Mouse (Mus musculus): ENCODE measurements at regions not wholly inside any gene's neighbourhood (a gene's known extent, or its start where the extent isn't known, plus 50 kb on each side); places are given as distances from the start of the nearest gene placed in this dataset.

GRCm38 (mm10) chr7:111301791-111302488 lies 219.1 kb upstream of the Eif4g2 start:
- Histone ChIP-seq H3K4me3 (ENCODE audit: low read depth, low read length) (no peak overlapping the region), H3K36me3 (ENCODE audit: control insufficient read depth, insufficient read depth, low read length) (no peaks in the 10 kb centered on the region), H3K27me3 (ENCODE audit: control insufficient read depth, insufficient read depth, low read length) (no peaks in the 10 kb centered on the region), H3K27ac (ENCODE audit: insufficient read depth, low read depth, low read length) (no peak overlapping the region), H3K4me1 (ENCODE audit: control insufficient read depth, insufficient read depth, insufficient read length, low read length) (no peaks in the 10 kb centered on the region)
- TF ChIP-seq POLR2A (IDR thresholded peaks at IDR 0.05; ENCODE audit: low read depth, low read length): no peak
- TF ChIP-seq CTCF (IDR thresholded peaks at IDR 0.05; ENCODE audit: extremely low read depth, insufficient read length, insufficient replicate concordance, low read depth, low read length): no peak
- WGBS: 83% methylated on average over 16 of the region's 16 CpGs

- 80% methylated on average over 9 of the region's 9 CpGs for WGBS
- TF ChIP-seq POLR2A (IDR thresholded peaks at IDR 0.05; ENCODE audit: low read depth, low read length) (no peak), CTCF (IDR thresholded peaks at IDR 0.05; ENCODE audit: extremely low read depth, insufficient read length, insufficient replicate concordance, low read depth, low read length) (no peak)
Measured at GRCm38 (mm10) chr7:111297174-111297902, 214.5 kb upstream of the Eif4g2 start.

GRCm38 (mm10) chr7:111283411-111283955 lies 200.7 kb upstream of the Eif4g2 start:
- no peak overlapping the region for H3K27ac ChIP-seq (ENCODE audit: insufficient read depth, low read depth, low read length)
- no peak for TF ChIP-seq POLR2A (IDR thresholded peaks at IDR 0.05; ENCODE audit: low read depth, low read length)
- H3K36me3 ChIP-seq (ENCODE audit: control insufficient read depth, insufficient read depth, low read length): no peaks in the 10 kb centered on the region
- H3K4me1 ChIP-seq (ENCODE audit: control insufficient read depth, insufficient read depth, insufficient read length, low read length): no peaks in the 10 kb centered on the region
- 57% methylated on average over 13 of the region's 13 CpGs for WGBS
- no peak overlapping the region for H3K4me3 ChIP-seq (ENCODE audit: low read depth, low read length)
- H3K27me3 ChIP-seq (ENCODE audit: control insufficient read depth, insufficient read depth, low read length): no peaks in the 10 kb centered on the region

More at GRCm38 (mm10) chr7:111297174-111297902, 214.5 kb upstream of the Eif4g2 start:
- H3K4me3 ChIP-seq (ENCODE audit: low read depth, low read length): no peak overlapping the region
- no peaks in the 10 kb centered on the region for H3K4me1 ChIP-seq (ENCODE audit: control insufficient read depth, insufficient read depth, insufficient read length, low read length)
- H3K36me3 ChIP-seq (ENCODE audit: control insufficient read depth, insufficient read depth, low read length): no peaks in the 10 kb centered on the region
- no peaks in the 10 kb centered on the region for H3K27me3 ChIP-seq (ENCODE audit: control insufficient read depth, insufficient read depth, low read length)
- no peak overlapping the region for H3K27ac ChIP-seq (ENCODE audit: insufficient read depth, low read depth, low read length)

GRCm38 (mm10) chr7:111282314-111282713 lies 199.5 kb upstream of the Eif4g2 start:
- 58% methylated on average over 8 of the region's 8 CpGs for WGBS

GRCm38 (mm10) chr7:111277703-111278102 lies 194.9 kb upstream of the Eif4g2 start:
- Histone ChIP-seq H3K27me3 (ENCODE audit: control insufficient read depth, insufficient read depth, low read length) (no peaks in the 10 kb centered on the region), H3K4me1 (ENCODE audit: control insufficient read depth, insufficient read depth, insufficient read length, low read length) (no peaks in the 10 kb centered on the region), H3K27ac (ENCODE audit: insufficient read depth, low read depth, low read length) (no peak overlapping the region), H3K4me3 (ENCODE audit: low read depth, low read length) (no peak overlapping the region), H3K36me3 (ENCODE audit: control insufficient read depth, insufficient read depth, low read length) (no peaks in the 10 kb centered on the region)
- 87% methylated on average over 3 of the region's 3 CpGs for WGBS
- TF ChIP-seq CTCF (IDR thresholded peaks at IDR 0.05; ENCODE audit: extremely low read depth, insufficient read length, insufficient replicate concordance, low read depth, low read length) (no peak), POLR2A (IDR thresholded peaks at IDR 0.05; ENCODE audit: low read depth, low read length) (no peak)

More at GRCm38 (mm10) chr7:111282314-111282713, 199.5 kb upstream of the Eif4g2 start:
- TF ChIP-seq CTCF (IDR thresholded peaks at IDR 0.05; ENCODE audit: extremely low read depth, insufficient read length, insufficient replicate concordance, low read depth, low read length): no peak
- TF ChIP-seq POLR2A (IDR thresholded peaks at IDR 0.05; ENCODE audit: low read depth, low read length): no peak
- H3K4me3 ChIP-seq (ENCODE audit: low read depth, low read length): no peak overlapping the region
- H3K4me1 ChIP-seq (ENCODE audit: control insufficient read depth, insufficient read depth, insufficient read length, low read length): no peaks in the 10 kb centered on the region
- H3K36me3 ChIP-seq (ENCODE audit: control insufficient read depth, insufficient read depth, low read length): no peaks in the 10 kb centered on the region
- H3K27ac ChIP-seq (ENCODE audit: insufficient read depth, low read depth, low read length): no peak overlapping the region
- H3K27me3 ChIP-seq (ENCODE audit: control insufficient read depth, insufficient read depth, low read length): no peaks in the 10 kb centered on the region

- H3K27me3 ChIP-seq (ENCODE audit: control insufficient read depth, insufficient read depth, low read length): no peaks in the 10 kb centered on the region
- H3K36me3 ChIP-seq (ENCODE audit: control insufficient read depth, insufficient read depth, low read length): no peaks in the 10 kb centered on the region
- H3K4me1 ChIP-seq (ENCODE audit: control insufficient read depth, insufficient read depth, insufficient read length, low read length): no peaks in the 10 kb centered on the region
- no peak overlapping the region for H3K27ac ChIP-seq (ENCODE audit: insufficient read depth, low read depth, low read length)
- no peak for TF ChIP-seq POLR2A (IDR thresholded peaks at IDR 0.05; ENCODE audit: low read depth, low read length)
- no peak for TF ChIP-seq CTCF (IDR thresholded peaks at IDR 0.05; ENCODE audit: extremely low read depth, insufficient read length, insufficient replicate concordance, low read depth, low read length)
- H3K4me3 ChIP-seq (ENCODE audit: low read depth, low read length): no peak overlapping the region
- 91% methylated on average over 5 of the region's 5 CpGs for WGBS
Measured at GRCm38 (mm10) chr7:111273839-111274238, 191.0 kb upstream of the Eif4g2 start.

GRCm38 (mm10) chr7:111270874-111271273 lies 188.0 kb upstream of the Eif4g2 start:
- TF ChIP-seq POLR2A (IDR thresholded peaks at IDR 0.05; ENCODE audit: low read depth, low read length): no peak
- TF ChIP-seq CTCF (IDR thresholded peaks at IDR 0.05; ENCODE audit: extremely low read depth, insufficient read length, insufficient replicate concordance, low read depth, low read length): no peak
- 76% methylated on average over 4 of the region's 4 CpGs for WGBS

More at GRCm38 (mm10) chr7:111270874-111271273, 188.0 kb upstream of the Eif4g2 start:
- Histone ChIP-seq H3K27me3 (ENCODE audit: control insufficient read depth, insufficient read depth, low read length) (no peaks in the 10 kb centered on the region), H3K36me3 (ENCODE audit: control insufficient read depth, insufficient read depth, low read length) (no peaks in the 10 kb centered on the region), H3K27ac (ENCODE audit: insufficient read depth, low read depth, low read length) (no peak overlapping the region), H3K4me3 (ENCODE audit: low read depth, low read length) (no peak overlapping the region), H3K4me1 (ENCODE audit: control insufficient read depth, insufficient read depth, insufficient read length, low read length) (no peaks in the 10 kb centered on the region)
